Mouse (Mus musculus): ENCODE data around the gene Ube2j2.

Ube2j2 gene

GRCm38 (mm10) chr4:155943534-155944249 is at the start of gene Ube2j2:
TSS of gene Ube2j2 (plus strand) at chr4:155943831.
- DNase-seq = peak; percentile 98

GRCm38 (mm10) chr4:155894311-155894881 is 49.2 kb upstream of the Ube2j2 start:
- peak; percentile 43 for DNase-seq

- DNase-seq = peak; percentile 74
Observed at GRCm38 (mm10) chr4:155895216-155895615, 48.4 kb upstream of the Ube2j2 start.

- DNase-seq = peak; percentile 11
Observed at GRCm38 (mm10) chr4:155895826-155896225, 47.8 kb upstream of the Ube2j2 start.

- DNase-seq = peak; percentile 11
Observed at GRCm38 (mm10) chr4:155896461-155896860, 47.2 kb upstream of the Ube2j2 start.

GRCm38 (mm10) chr4:155898318-155898717 is 45.3 kb upstream of the Ube2j2 start:
- no peak for DNase-seq

- DNase-seq = no peak
Observed at GRCm38 (mm10) chr4:155899355-155899754, 44.3 kb upstream of the Ube2j2 start.

- DNase-seq = peak; percentile 26
Observed at GRCm38 (mm10) chr4:155901205-155901604, 42.4 kb upstream of the Ube2j2 start.

GRCm38 (mm10) chr4:155903246-155903645 is 40.4 kb upstream of the Ube2j2 start:
- no peak for DNase-seq

GRCm38 (mm10) chr4:155904318-155905102 is 39.1 kb upstream of the Ube2j2 start:
- peak; percentile 6 for DNase-seq

GRCm38 (mm10) chr4:155905634-155906033 is 38.0 kb upstream of the Ube2j2 start:
- DNase-seq = no peak

- no peak for DNase-seq
Observed at GRCm38 (mm10) chr4:155906125-155906524, 37.5 kb upstream of the Ube2j2 start.

- DNase-seq = no peak
Observed at GRCm38 (mm10) chr4:155907003-155907402, 36.6 kb upstream of the Ube2j2 start.

GRCm38 (mm10) chr4:155908281-155908680 is 35.4 kb upstream of the Ube2j2 start:
- DNase-seq = no peak

- no peak for DNase-seq
Observed at GRCm38 (mm10) chr4:155908751-155909150, 34.9 kb upstream of the Ube2j2 start.

- DNase-seq = no peak
Observed at GRCm38 (mm10) chr4:155932031-155932430, 11.6 kb upstream of the Ube2j2 start.

- DNase-seq = no peak
Observed at GRCm38 (mm10) chr4:155943049-155943452, 580 bp upstream of the Ube2j2 start.

- no peak for DNase-seq
Observed at GRCm38 (mm10) chr4:155944271-155944670, 640 bp downstream of the Ube2j2 start.

GRCm38 (mm10) chr4:155947094-155947493 is 3.5 kb downstream of the Ube2j2 start:
- no peak for DNase-seq

- DNase-seq = no peak
Observed at GRCm38 (mm10) chr4:155955491-155955890, 11.9 kb downstream of the Ube2j2 start.

GRCm38 (mm10) chr4:155959275-155959674 is 15.6 kb downstream of the Ube2j2 start:
- peak; percentile 64 for DNase-seq

GRCm38 (mm10) chr4:155962167-155962971 is 18.7 kb downstream of the Ube2j2 start, which contains the start of gene C1qtnf12:
TSS of gene C1qtnf12 (plus strand) at chr4:155962318.
- DNase-seq = no peak

- DNase-seq = no peak
Observed at GRCm38 (mm10) chr4:155963106-155963505, 19.5 kb downstream of the Ube2j2 start.

All from cerebellum, adult 8-10 months (tissue).